Mouse (Mus musculus) left cerebral cortex, adult 8-10 months (tissue): Measurements from ENCODE around the gene Tnr. TPM values are rescaled to one million over a fixed set of nuclear protein-coding genes. Genes with fewer than 3 reads are reported as not detected.

Experiments
- DNase-seq, 2 experiments: peaks; one replicate each; pipeline ENCODE4 v3.0.0; 2022; ENCODE audit warnings: low spot score in 2 of 2
- total RNA-seq, 4 experiments: library from RNA; stranded (reverse); gene quantifications; 2 replicates each; pipeline ENCODE4 v1.2.4; 2022

The Tnr gene
- total RNA-seq, 4 experiments from 2014 or later: 102 to 128 (median 106) TPM

- DNase-seq: no peak
These were observed 41.6 kb downstream of the Tnr start for GRCm38 (mm10) chr1:159565129-159565528.

- DNase-seq: no peak
These were observed 42.5 kb downstream of the Tnr start for GRCm38 (mm10) chr1:159566046-159566445.

GRCm38 (mm10) chr1:159567171-159567570 is 43.6 kb downstream of the Tnr start:
- DNase-seq: no peak

- no peak for DNase-seq
These were observed 46.7 kb downstream of the Tnr start for GRCm38 (mm10) chr1:159570270-159570669.

- no peak for DNase-seq
These were observed 47.3 kb downstream of the Tnr start for GRCm38 (mm10) chr1:159570831-159571230.

GRCm38 (mm10) chr1:159571951-159572350 is 48.4 kb downstream of the Tnr start:
- no peak for DNase-seq

- no peak for DNase-seq
These were observed 49.5 kb downstream of the Tnr start for GRCm38 (mm10) chr1:159573116-159573515.

GRCm38 (mm10) chr1:159574661-159575060 is 51.1 kb downstream of the Tnr start:
- no peak for DNase-seq

- no peak for DNase-seq
These were observed 52.7 kb downstream of the Tnr start for GRCm38 (mm10) chr1:159576246-159576645.

GRCm38 (mm10) chr1:159578391-159578790 is 54.8 kb downstream of the Tnr start:
- DNase-seq: no peak

- no peak for DNase-seq
These were observed 56.9 kb downstream of the Tnr start for GRCm38 (mm10) chr1:159580335-159580921.

- no peak for DNase-seq
These were observed 60.3 kb downstream of the Tnr start for GRCm38 (mm10) chr1:159583877-159584276.

GRCm38 (mm10) chr1:159588741-159589140 is 65.2 kb downstream of the Tnr start:
- no peak for DNase-seq

- no peak for DNase-seq
These were observed 70.8 kb downstream of the Tnr start for GRCm38 (mm10) chr1:159594099-159595058.

- no peak for DNase-seq
These were observed 72.2 kb downstream of the Tnr start for GRCm38 (mm10) chr1:159595729-159596128.

GRCm38 (mm10) chr1:159596640-159597039 is 73.1 kb downstream of the Tnr start:
- no peak for DNase-seq

- DNase-seq: no peak
These were observed 90.0 kb downstream of the Tnr start for GRCm38 (mm10) chr1:159613561-159613960.

GRCm38 (mm10) chr1:159614062-159614601 is 90.6 kb downstream of the Tnr start:
- DNase-seq: no peak

- peak; percentile 21 to 23 for DNase-seq
These were observed 91.3 kb downstream of the Tnr start for GRCm38 (mm10) chr1:159614644-159615431.

GRCm38 (mm10) chr1:159615686-159616085 is 92.1 kb downstream of the Tnr start:
- DNase-seq: no peak

- no peak for DNase-seq
These were observed 95.6 kb downstream of the Tnr start for GRCm38 (mm10) chr1:159619205-159619604.

- no peak for DNase-seq
These were observed 97.8 kb downstream of the Tnr start for GRCm38 (mm10) chr1:159621321-159621720.
